21 mouse cellular contexts compared by ENCODE assay signal in the genomic region with DNA sequence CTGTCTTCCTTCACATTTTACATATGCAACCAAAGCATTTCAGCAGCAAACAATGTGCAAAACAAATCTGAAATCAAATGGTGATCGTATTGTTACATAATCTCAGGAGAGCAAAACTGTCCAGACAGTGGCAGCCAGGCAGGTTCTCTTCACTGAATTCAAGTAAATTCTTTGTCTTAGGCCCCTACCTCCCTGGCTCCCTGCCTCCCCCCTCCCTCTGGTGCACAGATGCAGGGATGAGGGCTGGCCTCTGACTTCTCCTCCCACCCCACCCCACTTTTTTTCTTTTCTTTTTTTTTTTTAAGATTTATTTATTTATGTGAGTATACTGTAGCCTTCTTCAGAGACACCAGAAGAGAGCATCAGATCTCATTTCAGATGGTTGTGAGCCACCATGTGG. TPM values are rescaled to one million over a fixed set of nuclear protein-coding genes. Genes with fewer than 3 reads are reported as not detected.
"Had no signal": no experiment of that assay in that cellular context is flagged by ENCODE, and none has a peak within 500 bp of the region (broad histone marks: within the 10 kb centered on the region; RNA-seq: fewer than 3 reads in every experiment).

No protein-coding gene starts in this region.

- H3K9me3 ChIP-seq: liver, embryonic 13.5 days; megakaryocyte, embryonic 14.5 days; midbrain, embryonic 10.5 days; midbrain, embryonic 13.5 days; neural tube, embryonic 13.5 days; stomach, embryonic 15.5 days had no signal

- H3K27ac ChIP-seq: left cerebral cortex, adult 2 months; liver, embryonic 13.5 days; midbrain, embryonic 10.5 days; midbrain, embryonic 13.5 days; neural tube, embryonic 13.5 days; stomach, embryonic 15.5 days had no signal

- DNase-seq: kidney, postnatal 10 days; kidney, postnatal 36 days; layer of hippocampus, postnatal 36 days; liver, embryonic 13.5 days; lung, embryonic 14.5 days; lung, postnatal 10 days; lung, postnatal 36 days; retina, postnatal 1 day; right cerebral cortex, postnatal 25 days; spleen, adult 18-20 months; thymus, postnatal 36 days had no signal

- H3K27me3 ChIP-seq: stomach, embryonic 15.5 days had no signal

- H3K4me3 ChIP-seq: left cerebral cortex, adult 2 months; liver, embryonic 13.5 days; megakaryocyte, embryonic 14.5 days; midbrain, embryonic 10.5 days; midbrain, embryonic 13.5 days; myocyte; neural tube, embryonic 13.5 days; stomach, embryonic 15.5 days had no signal

- ATAC-seq: midbrain, embryonic 16.5 days had no signal

- H3K36me3 ChIP-seq: liver, embryonic 13.5 days; midbrain, embryonic 10.5 days; midbrain, embryonic 13.5 days; neural tube, embryonic 13.5 days; stomach, embryonic 15.5 days had no signal

- H3K4me2 ChIP-seq: liver, embryonic 13.5 days; lung, embryonic 14.5 days; midbrain, embryonic 13.5 days; neural tube, embryonic 13.5 days; stomach, embryonic 15.5 days had no signal

- H3K9ac ChIP-seq: liver, embryonic 13.5 days; lung, embryonic 14.5 days; midbrain, embryonic 13.5 days; neural tube, embryonic 13.5 days; stomach, embryonic 15.5 days had no signal

RNA-seq across cellular contexts. Expression of a gene that starts 5.8 kb away (rescaled TPM):
- total RNA-seq: monocyte, adult 5-6 weeks had no signal
- polyA plus RNA-seq: liver, adult 2 months had no signal
